Mouse (Mus musculus) thymus, postnatal 36 days (tissue): ENCODE results near the gene Zfpl1.
A peak's percentile ranks its signal among the peaks of the same experiment; 100 is the strongest.

Experiments
- DNase-seq, 2 experiments: peaks; one replicate each; pipeline ENCODE4 v3.0.0; 2022; ENCODE audit warnings: mixed read lengths in 2 of 2

The Zfpl1 gene

DNA sequence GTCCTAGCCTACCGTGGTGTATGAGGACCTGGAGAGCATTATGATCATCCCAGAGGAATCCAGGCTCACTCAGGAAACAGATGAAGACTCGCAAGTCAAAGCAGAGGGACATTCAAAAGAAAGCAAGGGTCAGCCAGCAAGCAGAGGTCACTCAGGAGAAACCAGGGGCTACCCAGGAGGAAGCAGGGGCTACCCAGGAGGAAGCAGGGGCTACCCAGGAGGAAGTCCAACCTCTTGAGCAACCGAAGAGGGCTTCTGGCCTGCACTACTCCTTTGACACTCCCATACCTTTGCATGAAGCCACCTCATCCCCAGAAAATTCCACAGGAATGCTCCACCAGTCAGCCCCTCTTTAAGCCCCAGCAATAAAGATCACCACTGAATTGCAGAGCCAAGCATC, 13.1 kb upstream of the Zfpl1 start:
- no peak for DNase-seq

DNA sequence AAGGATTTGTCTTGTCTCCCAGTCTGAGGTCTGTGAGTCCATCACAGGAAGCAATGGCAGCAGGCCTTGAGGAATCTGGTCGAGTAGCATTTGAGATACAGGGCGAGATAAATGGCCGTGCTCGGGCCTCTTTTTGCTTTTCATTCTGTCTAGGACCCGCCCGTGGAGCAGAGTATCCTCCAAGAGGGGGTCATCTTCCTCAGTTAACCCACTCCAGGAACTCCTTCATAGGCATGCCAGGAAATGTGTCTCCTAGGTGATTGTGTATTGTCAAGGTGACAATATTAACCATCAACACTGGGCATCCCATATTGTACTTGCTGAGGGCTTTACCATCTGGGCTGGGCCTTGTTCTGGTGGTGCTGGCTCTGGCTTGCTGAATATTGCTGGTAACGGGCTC, 9.4 kb upstream of the Zfpl1 start, which contains the start of gene AC131692.1:
Gene AC131692.1 (plus strand): TSS at position 301 of the 400 bp plus-strand sequence.
- no peak for DNase-seq

DNA sequence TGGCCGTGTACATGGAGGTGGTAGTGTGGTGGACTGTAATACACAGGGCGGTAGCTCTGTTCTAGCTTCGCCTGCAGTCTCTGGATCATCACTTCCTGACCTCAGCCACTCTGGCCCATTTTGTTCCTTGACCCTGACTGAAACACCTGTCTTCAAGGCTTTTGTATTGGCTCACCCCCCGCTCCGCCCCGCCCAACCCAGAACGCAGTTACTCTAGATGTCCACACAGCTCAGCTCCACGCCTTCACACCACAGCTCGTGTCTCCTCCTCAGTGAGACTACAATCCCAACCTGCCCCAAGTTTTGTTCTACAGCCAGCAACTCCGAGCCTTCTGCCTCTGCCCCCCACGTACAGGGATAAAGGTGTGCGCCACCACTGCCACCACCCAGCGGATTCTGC, 4.1 kb upstream of the Zfpl1 start:
- DNase-seq: no peak

DNA sequence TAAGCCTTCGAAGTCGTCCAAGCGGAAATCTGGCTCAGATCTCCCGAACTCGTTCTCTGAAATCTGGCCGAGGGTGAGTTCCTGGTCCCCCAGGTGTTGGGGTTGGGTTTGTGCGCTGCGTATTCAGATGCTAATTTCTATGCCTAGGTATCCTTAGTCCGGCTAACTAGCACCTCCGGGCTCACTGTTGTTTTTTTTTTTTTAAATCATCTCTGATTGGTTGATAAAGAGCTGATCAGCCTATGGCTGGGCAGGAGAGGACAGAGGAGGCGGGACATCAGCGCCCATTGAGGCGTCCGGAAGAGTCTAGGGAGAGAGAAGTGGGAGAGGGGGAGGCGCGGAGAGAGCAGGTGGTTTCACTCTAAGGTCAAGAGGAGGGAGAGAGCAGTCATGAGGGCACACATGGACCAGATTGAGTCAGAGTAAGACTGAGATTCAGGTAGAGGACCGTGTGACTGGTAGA, 692 bp upstream of the Zfpl1 start:
- peak; percentile 51 to 68 for DNase-seq

GRCm38 (mm10) chr19:6082156-6082555, 2.6 kb downstream of the Zfpl1 start, which contains the start of gene Gm28374:
Gene Gm28374 (minus strand): TSS chr19:6082256.
- DNase-seq: no peak

- DNase-seq: no peak
These were observed 4.7 kb downstream of the Zfpl1 start, which contains the start of gene Tmem262 for GRCm38 (mm10) chr19:6079983-6080480. Gene Tmem262 (plus strand): TSS chr19:6080033.

DNA sequence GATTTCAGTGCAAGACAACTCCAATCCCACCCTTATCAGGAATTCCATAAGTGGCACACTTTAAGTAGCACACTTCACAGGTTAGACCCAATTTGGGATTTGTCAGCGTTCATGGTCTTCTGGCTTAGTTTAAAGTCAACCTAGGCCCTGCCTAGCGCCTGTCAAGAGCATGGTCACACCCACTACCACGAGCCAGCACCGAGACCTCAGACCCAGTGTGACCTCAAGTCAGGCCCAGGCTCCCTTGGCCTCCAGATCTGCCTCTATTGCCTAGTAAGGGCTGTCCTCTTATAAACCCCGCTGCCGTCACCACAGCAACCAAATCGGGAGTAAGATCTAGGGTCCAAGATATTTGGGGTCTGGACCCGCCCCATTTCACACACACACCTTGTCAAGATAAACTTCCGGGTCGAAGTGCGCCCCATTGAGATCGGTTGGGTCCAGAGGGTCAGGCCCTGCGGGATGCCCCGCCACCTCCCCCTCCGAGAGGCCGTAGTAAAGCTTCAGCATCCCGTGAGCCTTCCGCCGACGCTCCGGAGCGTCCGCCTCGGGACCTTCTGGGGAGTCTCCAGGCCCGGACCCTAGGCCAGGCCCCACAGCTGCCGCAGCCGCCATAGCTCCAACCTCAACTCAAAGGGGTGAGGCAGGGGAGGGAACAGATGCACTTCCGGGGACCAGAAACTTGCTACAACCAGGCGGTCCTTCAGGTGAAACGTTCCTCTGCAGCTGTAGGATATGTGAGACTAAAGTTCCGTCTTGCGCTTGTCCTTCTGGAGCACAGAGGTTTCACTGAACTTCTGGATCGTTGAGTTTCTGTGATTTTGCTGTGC, 8.0 kb downstream of the Zfpl1 start, which contains the start of gene Vps51:
Gene Vps51 (minus strand): TSS at position 668 of the 830 bp plus-strand sequence.
- peak; percentile 81 to 83 for DNase-seq

GRCm38 (mm10) chr19:6073889-6074288, 10.9 kb downstream of the Zfpl1 start:
- no peak for DNase-seq

GRCm38 (mm10) chr19:6071261-6071660, 13.5 kb downstream of the Zfpl1 start:
- no peak for DNase-seq

- no peak for DNase-seq
These were observed 14.0 kb downstream of the Zfpl1 start for GRCm38 (mm10) chr19:6070571-6071250.

GRCm38 (mm10) chr19:6069851-6070250, 14.9 kb downstream of the Zfpl1 start:
- no peak for DNase-seq

DNA sequence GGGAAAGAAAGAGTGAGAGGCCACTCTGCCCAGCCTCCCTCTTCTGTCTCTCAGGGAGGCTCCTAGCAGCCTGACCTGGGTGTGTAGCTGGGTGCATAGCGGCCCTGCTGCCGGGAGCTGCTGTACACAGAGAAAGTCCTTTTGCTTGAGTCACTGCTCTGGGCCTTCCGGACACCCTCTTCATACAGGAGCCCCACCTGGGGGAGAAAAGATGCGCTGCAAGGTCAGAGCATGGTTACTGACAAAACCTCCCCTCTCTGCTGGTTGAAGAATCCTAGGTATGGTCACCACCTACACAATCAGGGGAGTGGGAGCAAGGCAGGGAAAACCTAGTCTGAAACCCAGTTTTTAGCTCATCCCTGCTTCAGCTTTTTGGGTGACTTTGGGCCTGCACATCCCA, 15.8 kb downstream of the Zfpl1 start:
- peak in 1 of 2 experiments; percentile 41 for DNase-seq

DNA sequence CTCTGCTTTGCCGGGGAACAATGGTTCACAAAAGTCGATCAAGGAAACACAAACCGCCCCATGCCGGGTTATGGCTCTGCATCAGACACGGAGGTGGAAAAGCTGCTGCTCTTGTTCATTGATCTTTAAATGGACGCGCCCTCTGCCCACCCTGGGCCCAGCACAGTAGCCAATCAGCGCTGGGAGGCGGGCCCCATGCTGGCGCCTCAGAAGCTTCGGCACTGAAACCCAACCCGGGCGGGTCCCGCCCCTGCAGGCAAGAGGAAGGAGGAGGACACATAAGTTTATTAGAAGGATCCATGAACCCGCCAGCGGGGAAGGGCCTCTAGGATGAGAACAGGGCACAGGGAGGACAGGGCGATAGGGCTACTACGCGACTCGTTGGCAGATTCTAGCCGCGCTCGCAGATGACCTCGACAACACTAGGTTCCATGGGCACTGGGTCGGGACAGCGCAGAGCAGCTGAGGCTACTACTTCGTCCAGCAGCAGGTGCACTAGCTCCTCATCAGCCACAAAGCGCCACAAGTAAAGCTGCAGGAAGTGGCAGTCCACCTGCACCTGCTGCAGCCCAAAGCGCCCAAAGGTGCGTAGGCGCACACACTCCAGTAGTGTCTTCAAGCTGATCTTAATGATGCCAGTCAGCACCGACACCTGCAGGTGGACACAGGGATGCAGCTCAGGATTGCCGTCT, 16.9 kb downstream of the Zfpl1 start, which contains the start of gene Tm7sf2:
Gene Tm7sf2 (minus strand): TSS at position 650 of the 692 bp plus-strand sequence.
- DNase-seq: peak; percentile 83 to 89

DNA sequence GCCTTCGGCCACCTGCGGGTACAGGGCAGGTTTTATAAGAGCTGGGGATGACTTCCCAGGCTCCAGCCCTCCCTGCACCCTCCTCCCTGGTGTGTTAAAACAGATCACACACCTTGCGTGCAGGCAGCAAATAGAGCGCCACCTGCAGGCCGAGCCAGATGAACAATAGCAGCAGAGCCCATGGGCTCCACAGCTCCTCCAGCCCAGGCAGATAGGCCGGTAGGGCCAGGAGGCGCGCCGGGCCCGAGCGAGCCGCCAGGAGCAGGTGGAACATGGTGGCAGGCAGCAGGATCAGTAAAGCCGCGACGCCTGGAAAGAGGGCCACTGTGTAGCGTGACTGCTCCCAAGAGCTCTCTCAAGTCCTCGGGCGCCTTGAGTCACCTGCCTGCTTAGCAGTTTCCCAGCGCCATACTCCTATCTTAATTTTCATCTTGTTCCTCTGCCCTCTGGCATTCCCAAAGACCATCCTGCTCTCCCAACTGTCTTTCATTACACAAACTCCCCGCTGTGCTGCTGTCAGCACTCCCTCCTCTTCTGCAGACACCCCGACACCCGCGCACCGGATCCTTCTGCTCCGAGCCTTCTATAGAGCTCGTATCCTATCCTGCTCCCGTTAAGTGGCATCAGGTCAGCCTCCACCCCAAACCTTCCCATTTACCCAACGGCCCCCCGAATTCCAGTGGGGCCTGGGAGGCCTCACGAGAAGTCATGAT, 17.6 kb downstream of the Zfpl1 start:
- peak; percentile 84 for DNase-seq

DNA sequence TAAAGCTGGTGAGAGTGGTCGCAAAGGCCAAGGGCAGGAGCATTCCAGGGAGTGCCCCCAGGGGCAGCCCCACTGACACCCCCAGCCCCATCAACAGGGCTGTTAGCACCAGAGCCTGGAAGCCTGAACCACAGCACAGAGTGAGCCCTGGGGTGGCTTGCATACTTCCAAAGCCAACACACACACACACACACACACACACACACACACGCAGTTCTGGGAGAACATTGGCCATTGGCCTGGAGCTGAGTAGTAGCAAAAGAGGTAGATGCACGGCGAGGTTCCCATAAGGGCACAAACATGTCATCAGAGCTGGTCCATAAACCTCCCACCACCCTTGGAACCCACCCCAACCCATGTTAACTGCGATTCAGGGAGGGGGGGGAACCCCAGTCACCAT, 18.2 kb downstream of the Zfpl1 start:
- no peak for DNase-seq

DNA sequence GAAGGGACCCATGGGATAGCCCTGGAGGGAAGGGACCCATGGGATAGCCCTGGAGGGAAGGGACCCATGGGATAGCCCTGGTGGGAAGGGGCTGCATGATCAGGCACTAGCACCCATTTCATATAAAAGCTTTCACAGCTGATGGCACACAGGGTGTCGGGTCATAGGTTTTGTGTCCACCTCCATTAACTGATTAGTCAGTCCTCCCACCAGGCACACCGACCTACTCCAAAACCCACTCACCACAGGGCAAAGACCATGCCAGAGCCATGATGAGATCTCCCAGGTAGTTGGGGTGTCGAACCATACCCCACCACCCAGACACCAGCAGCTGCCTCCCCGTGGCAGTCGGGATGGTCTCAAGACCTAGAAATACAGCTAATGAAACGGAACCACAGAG, 21.7 kb downstream of the Zfpl1 start:
- DNase-seq: no peak

GRCm38 (mm10) chr19:6062418-6062817, 22.3 kb downstream of the Zfpl1 start:
- DNase-seq: no peak

- DNase-seq: peak; percentile 72 to 77
These were observed 23.0 kb downstream of the Zfpl1 start for GRCm38 (mm10) chr19:6061641-6062302.

DNA sequence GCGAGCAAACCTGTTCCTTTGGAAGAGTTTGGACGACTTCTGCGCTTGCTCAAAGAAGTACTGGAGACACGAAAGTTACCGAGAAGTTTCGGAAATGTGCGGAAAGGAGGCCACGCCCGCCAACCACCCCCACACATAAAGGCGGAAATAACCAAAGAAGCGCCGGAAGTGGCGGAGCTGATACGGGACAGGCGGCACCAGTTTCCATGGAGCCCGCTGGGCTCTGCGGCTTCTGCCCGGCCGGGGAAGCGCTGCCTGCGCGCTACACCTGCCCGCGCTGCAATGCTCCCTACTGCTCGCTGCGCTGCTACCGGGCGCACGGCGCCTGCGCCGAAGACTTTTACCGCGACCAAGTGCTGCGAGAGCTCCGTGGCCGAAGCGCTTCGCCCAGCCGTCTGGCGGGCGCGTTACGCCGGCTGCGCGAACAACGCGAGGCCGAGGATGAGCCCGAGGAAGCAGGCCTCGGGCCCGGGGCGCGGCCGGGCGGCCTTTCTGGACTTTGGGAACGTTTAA, 23.7 kb downstream of the Zfpl1 start, which contains the start of gene Znhit2:
Gene Znhit2 (plus strand): TSS at position 172 of the 513 bp plus-strand sequence.
- DNase-seq: peak; percentile 93 to 95

- DNase-seq: no peak
These were observed 25.8 kb downstream of the Zfpl1 start for GRCm38 (mm10) chr19:6058966-6059365.

- DNase-seq: no peak
These were observed 26.2 kb downstream of the Zfpl1 start for GRCm38 (mm10) chr19:6058513-6058912.
